Mouse (Mus musculus) cerebellum, adult 2 months (tissue): ENCODE measurements around the gene Atp8a1.

ENCODE experiments used
- CTCF ChIP-seq: fragments of 200-500 bp; IDR thresholded peaks from 2 replicates; pipeline ENCODE4 v1.5.1; 2011; ENCODE audit warnings: low read depth, mild to moderate bottlenecking, control low read depth, low read length, moderate library complexity, borderline replicate concordance; ENCODE audit not compliant: insufficient read depth
- POLR2A ChIP-seq: fragments of 200-500 bp; IDR thresholded peaks from 2 replicates; pipeline ENCODE4 v1.6.1; 2011; ENCODE audit warnings: low read length, control low read depth, borderline replicate concordance; ENCODE audit not compliant: insufficient read depth

DNA sequence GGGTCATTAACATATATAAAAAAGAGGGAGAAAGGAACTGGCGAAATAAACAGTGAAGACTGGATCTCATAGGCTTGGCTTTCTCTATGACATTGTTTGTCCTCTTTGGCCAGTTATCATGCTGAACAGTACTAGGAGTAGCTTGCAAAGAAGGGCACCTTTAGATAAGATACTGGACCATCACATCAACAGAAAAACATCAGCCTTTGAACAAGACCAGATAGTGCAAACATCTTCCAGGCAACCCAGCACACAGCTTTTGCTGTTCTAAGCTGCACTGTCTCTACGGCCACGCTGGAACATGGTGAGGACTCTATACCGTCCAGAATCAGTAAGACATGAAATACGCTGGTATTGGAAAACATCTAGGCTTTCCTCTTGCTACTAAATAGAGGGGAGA lies 33.9 kb downstream of the Atp8a1 start:
- no peak for TF ChIP-seq CTCF
- TF ChIP-seq POLR2A: no peak
